Mouse (Mus musculus) forebrain, postnatal 0 days (tissue): ENCODE measurements at regions not wholly inside any gene's neighbourhood (a gene's known extent, or its start where the extent isn't known, plus 50 kb on each side); places are given as distances from the start of the nearest gene placed in this dataset.

Experiments used
- ATAC-seq: fragments of 200-750 bp; cut with Nextera tagmentation; 2 replicates; pipeline ENCODE4 v1.8.0; 2017; ENCODE audit warnings: mild to moderate bottlenecking, moderate library complexity
- DNase-seq: peaks from one replicate; pipeline ENCODE4 v3.0.0-alpha.2; 2015
- H3K27ac ChIP-seq: fragments of 300-500 bp; sonication (generic); 2 replicates; pipeline ENCODE4 v1.5.1; 2014; ENCODE audit warnings: low read depth, mild to moderate bottlenecking, antibody characterized with exemption, low read length, moderate library complexity, mixed read lengths
- H3K27me3 ChIP-seq: fragments of 300-500 bp; sonication (generic); 2 replicates; pipeline ENCODE4 v1.6.1; 2014; ENCODE audit warnings: mild to moderate bottlenecking, low read length, mixed read lengths; ENCODE audit not compliant: insufficient read depth
- H3K36me3 ChIP-seq: fragments of 300-500 bp; sonication (generic); 2 replicates; pipeline ENCODE4 v1.6.1; 2014; ENCODE audit warnings: mild to moderate bottlenecking, moderate library complexity; ENCODE audit not compliant: insufficient read depth
- H3K4me1 ChIP-seq: fragments of 300-500 bp; sonication (generic); 2 replicates; pipeline ENCODE4 v1.6.1; 2014; ENCODE audit warnings: antibody characterized with exemption; ENCODE audit not compliant: insufficient read depth
- H3K4me2 ChIP-seq: fragments of 300-500 bp; sonication (generic); 2 replicates; pipeline ENCODE4 v1.6.1; 2014; ENCODE audit warnings: low read depth, mild to moderate bottlenecking, moderate library complexity
- H3K4me3 ChIP-seq: fragments of 300-500 bp; sonication (generic); 2 replicates; pipeline ENCODE4 v1.5.1; 2014; ENCODE audit warnings: low read depth, low read length, mixed read lengths
- H3K9ac ChIP-seq: fragments of 300-500 bp; sonication (generic); 2 replicates; pipeline ENCODE4 v1.6.1; 2014; ENCODE audit warnings: mild to moderate bottlenecking
- H3K9me3 ChIP-seq: fragments of 300-500 bp; sonication (generic); 2 replicates; pipeline ENCODE4 v1.6.1; 2016; ENCODE audit warnings: low read length
- CTCF ChIP-seq: sonication (generic); IDR thresholded peaks from 2 replicates; pipeline ENCODE4 v1.5.1; 2016; ENCODE audit warnings: antibody characterized with exemption, control low read depth, low read depth
- WGBS: fragments of 180-500 bp; shearing (Covaris S2); extraction: QIAGEN DNeasy Blood & Tissue Kit; methylation state at CpG from one replicate; pipeline ENCODE4 v1.1.7; 2014; 5-methylcytosine and 5-hydroxymethylcytosine counted together

DNA sequence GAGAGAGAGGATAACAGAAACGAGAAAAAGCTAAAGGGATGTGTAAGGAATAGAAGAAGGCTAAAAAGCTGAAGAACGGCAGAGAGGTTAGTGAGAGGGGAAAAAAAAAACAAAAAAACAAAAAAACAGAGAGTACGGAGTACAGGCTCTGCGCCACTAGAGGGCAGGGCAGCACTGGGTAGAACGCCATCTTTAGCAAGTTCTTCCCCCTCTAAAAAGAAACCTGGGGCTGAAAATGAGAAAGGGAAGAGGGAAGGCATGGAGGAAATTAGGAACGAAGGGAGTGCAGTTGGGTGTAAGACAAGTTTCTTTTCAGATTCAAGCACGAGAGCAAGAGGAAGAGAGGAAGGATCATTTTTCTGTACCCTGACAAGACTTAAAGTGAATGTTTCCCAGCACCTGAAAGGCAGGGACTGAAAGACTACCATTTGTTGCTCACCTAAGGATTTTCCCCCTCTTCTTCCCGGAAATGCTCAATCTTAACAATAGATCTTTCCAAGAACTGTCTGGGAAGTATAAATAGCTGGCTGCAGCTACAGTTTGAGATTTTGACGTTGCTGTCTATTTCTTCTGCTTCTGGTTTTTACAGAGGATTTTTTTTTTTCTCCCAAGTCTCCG lies 195.6 kb downstream of the Fam198b start:
- WGBS: 6% methylated on average over 10 of the region's 10 CpGs
- H3K9me3 ChIP-seq: no peaks in the 10 kb centered on the region

GRCm38 (mm10) chr3:80081210-80081609 lies 196.9 kb downstream of the Fam198b start:
- WGBS: 69% methylated on average over 7 of the region's 7 CpGs
- H3K4me3 ChIP-seq: no peak overlapping the region
- no peaks in the 10 kb centered on the region for H3K27me3 ChIP-seq
- DNase-seq (peak; percentile 43), ATAC-seq (no peak)
- H3K27ac ChIP-seq: peak overlapping the region; percentile 42
- no peaks in the 10 kb centered on the region for H3K4me1 ChIP-seq
- no peaks in the 10 kb centered on the region for H3K9me3 ChIP-seq
- no peak overlapping the region for H3K4me2 ChIP-seq
- no peak for TF ChIP-seq CTCF
- no peaks in the 10 kb centered on the region for H3K36me3 ChIP-seq
- H3K9ac ChIP-seq: no peak overlapping the region

More for the DNA sequence above, 195.6 kb downstream of the Fam198b start:
- peak; percentile 92 for DNase-seq
- peak overlapping the region; percentile 45 for H3K4me2 ChIP-seq
- H3K27me3 ChIP-seq: no peaks in the 10 kb centered on the region
- peak overlapping the region; percentile 66 for H3K27ac ChIP-seq
- H3K9ac ChIP-seq: peak overlapping the region; percentile 18; the same call in 1 of the 2 replicates
- TF ChIP-seq CTCF: peak; percentile 92
- no peaks in the 10 kb centered on the region for H3K36me3 ChIP-seq
- peak overlapping the region; percentile 22 for H3K4me3 ChIP-seq
- H3K4me1 ChIP-seq: no peaks in the 10 kb centered on the region
- peak; percentile 91 for ATAC-seq

DNA sequence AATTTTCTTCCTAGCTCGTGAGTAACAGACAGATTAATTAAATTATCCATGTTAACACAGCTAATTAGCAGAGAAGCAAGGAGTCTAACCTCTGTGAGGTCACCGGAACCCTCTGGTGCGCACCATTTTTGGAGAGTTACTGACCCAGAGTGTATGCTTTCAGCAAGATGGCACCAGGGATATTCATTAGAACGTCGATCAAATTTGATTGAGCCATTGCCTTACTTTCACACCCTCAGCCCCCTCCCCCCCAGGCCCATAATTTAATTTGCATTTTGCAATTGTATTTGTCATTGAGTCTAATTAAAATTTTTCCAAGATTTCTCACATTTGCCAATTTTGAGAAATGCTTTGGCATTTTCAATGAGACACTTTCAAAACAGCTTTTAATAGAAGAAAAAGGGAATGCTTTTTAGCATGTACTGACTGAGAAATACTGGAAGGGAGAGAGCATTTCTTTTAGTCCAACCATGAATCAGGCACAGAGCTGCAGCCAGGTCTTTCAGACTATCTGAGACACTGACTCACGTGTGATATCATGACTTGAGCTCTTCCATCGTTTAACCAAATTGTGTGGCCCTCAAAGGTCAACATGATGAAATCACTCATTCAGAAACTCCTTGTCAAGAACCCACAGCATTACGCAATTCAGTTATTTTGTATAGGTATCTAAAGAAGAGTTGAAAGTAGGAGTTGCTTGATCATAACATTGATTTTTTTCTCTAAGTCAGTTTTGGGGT lies 198.6 kb downstream of the Fam198b start:
- peak; percentile 26 for DNase-seq
- H3K9me3 ChIP-seq: no peaks in the 10 kb centered on the region
- H3K4me3 ChIP-seq: no peak overlapping the region
- H3K27ac ChIP-seq: no peak overlapping the region
- TF ChIP-seq CTCF: no peak
- no peaks in the 10 kb centered on the region for H3K27me3 ChIP-seq
- ATAC-seq: no peak
- H3K36me3 ChIP-seq: no peaks in the 10 kb centered on the region
- no peak overlapping the region for H3K9ac ChIP-seq
- WGBS: 52% methylated on average over 8 of the region's 8 CpGs
- H3K4me2 ChIP-seq: no peak overlapping the region
- H3K4me1 ChIP-seq: no peaks in the 10 kb centered on the region

DNA sequence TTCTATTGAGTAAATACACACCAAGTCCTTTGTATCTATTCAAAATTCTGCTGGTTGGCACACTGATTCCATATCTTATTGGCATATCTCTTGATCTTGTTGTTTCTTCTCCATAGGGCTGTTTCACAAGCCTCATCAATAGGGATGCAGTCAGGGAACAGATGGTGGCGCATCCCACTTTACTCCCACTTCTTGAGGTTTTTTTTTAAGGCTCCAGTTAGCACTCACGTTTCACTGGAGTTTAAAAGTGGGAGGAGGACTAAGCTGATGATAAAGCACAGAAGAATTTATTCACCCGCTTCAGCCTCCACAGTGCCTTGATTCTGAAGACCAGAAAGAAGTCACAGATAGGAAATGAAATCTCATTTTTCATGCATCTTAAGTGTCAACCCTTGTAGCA lies 199.8 kb downstream of the Fam198b start:
- DNase-seq (peak; percentile 41), ATAC-seq (no peak)
- no peaks in the 10 kb centered on the region for H3K36me3 ChIP-seq
- H3K9me3 ChIP-seq: no peaks in the 10 kb centered on the region
- H3K27me3 ChIP-seq: no peaks in the 10 kb centered on the region
- WGBS: 56% methylated on average over 3 of the region's 3 CpGs
- no peak for TF ChIP-seq CTCF
- no peak overlapping the region for H3K27ac ChIP-seq
- no peak overlapping the region for H3K4me2 ChIP-seq
- H3K4me3 ChIP-seq: no peak overlapping the region
- no peaks in the 10 kb centered on the region for H3K4me1 ChIP-seq
- no peak overlapping the region for H3K9ac ChIP-seq

GRCm38 (mm10) chr3:80099625-80100024 lies 215.3 kb downstream of the Fam198b start:
- Histone ChIP-seq H3K4me3 (no peak overlapping the region), H3K9ac (no peak overlapping the region), H3K4me1 (no peaks in the 10 kb centered on the region), H3K36me3 (no peaks in the 10 kb centered on the region), H3K27ac (no peak overlapping the region), H3K27me3 (no peaks in the 10 kb centered on the region), H3K9me3 (no peaks in the 10 kb centered on the region), H3K4me2 (no peak overlapping the region)
- no peak for DNase-seq
- 80% methylated on average over 3 of the region's 3 CpGs for WGBS
- no peak for TF ChIP-seq CTCF
- ATAC-seq: no peak

DNA sequence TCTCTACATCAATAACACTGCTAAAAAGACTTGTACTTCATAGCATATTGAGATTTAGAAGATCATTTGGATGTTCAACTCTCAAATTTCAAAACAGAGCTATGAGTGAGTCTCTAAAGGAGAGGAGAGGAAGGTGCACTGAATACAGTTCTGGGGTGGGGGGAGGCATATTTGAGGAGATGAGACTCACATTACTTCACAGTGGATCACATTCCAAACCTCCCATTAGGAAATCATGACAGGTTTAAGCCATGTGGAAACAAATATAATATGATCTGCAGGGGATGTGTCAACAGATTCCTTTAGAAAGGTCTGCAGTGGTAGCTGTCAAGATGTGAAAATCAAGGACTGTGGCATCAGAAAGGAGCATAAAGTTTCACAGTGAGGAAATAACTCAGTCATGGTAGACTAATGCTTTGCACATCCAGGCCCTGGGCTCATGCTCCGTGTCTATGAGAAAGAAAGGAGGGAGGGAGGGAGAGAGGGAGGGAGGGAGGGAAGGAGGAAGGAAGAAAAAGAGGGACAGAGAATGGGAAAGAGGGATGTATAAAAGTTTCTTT lies 235.9 kb downstream of the Fam198b start:
- DNase-seq (no peak), ATAC-seq (no peak)
- H3K4me2 ChIP-seq: no peak overlapping the region
- TF ChIP-seq CTCF: no peak
- no peak overlapping the region for H3K27ac ChIP-seq
- 63% methylated on average over 1 of the region's 1 CpGs for WGBS
- H3K27me3 ChIP-seq: no peaks in the 10 kb centered on the region
- H3K9ac ChIP-seq: no peak overlapping the region
- no peaks in the 10 kb centered on the region for H3K36me3 ChIP-seq
- H3K4me3 ChIP-seq: no peak overlapping the region
- H3K9me3 ChIP-seq: no peaks in the 10 kb centered on the region
- no peaks in the 10 kb centered on the region for H3K4me1 ChIP-seq

DNA sequence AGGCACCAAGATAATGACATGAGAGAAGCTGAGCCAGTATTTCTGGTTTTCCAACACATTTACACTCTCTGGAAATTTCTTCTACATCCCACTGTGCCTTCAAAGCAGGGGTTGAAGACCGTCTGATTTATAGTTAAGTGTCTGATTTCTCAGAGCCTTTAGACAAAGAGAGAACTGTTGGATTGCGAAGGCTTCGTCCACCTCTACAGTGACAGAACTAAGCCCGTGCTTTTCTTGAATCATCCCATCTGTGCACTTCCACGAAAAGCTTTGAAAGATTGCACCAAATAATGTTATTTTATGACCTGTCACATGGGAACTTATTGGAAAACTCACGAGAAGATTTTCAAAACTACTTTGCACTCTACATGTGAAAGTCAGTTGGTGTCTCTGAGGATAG lies 239.3 kb downstream of the Fam198b start:
- Histone ChIP-seq H3K36me3 (no peaks in the 10 kb centered on the region), H3K27me3 (no peaks in the 10 kb centered on the region), H3K4me1 (no peaks in the 10 kb centered on the region), H3K9ac (no peak overlapping the region), H3K4me3 (no peak overlapping the region), H3K9me3 (no peaks in the 10 kb centered on the region), H3K27ac (no peak overlapping the region), H3K4me2 (no peak overlapping the region)
- TF ChIP-seq CTCF: no peak
- ATAC-seq (no peak), DNase-seq (no peak)
- 88% methylated on average over 6 of the region's 6 CpGs for WGBS
